ENCODE assay signal across 8 mouse cellular contexts in the genomic region with DNA sequence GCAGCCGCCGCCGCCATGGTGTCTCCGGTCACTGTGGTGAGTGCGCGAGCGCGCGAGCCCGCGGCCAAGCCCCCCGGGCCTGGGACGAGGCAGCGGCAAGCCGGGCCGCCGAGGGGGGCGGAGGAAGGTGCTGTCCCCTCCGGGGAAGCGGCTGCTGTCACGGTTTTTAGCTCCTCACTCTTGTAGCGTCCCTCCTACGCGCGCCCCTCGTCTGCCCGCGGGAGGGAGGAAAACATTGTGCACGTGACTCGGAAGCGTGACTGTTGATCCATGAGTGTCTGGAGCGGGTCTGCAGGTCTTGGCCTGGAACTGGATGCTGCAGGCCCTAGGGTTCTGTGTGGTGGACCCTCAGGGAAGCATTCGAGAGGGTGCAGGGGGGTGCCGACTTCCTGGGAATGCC. TPM values are rescaled to one million over a fixed set of nuclear protein-coding genes. Genes with fewer than 3 reads are reported as not detected.
DNase-seq lines count a peak whose midpoint lies in the region; ATAC-seq and TF ChIP-seq lines count a peak whose summit lies in the region.

No protein-coding gene starts in this region.

- H3K4me3 ChIP-seq in embryonic facial prominence, embryonic 15.5 days (replicated peaks) = peak overlapping the region; percentile 89
- H3K4me3 ChIP-seq in small intestine, adult 2 months (ENCODE audit: low read depth, low read length) = peak overlapping the region; percentile 90

- H3K27me3 ChIP-seq in embryonic facial prominence, embryonic 15.5 days = no peaks in the 10 kb centered on the region
- no peaks in the 10 kb centered on the region for H3K27me3 ChIP-seq in small intestine, adult 2 months (ENCODE audit: control insufficient read depth, insufficient read depth, low read length)

- intact Hi-C loops in heart, postnatal 25 days (cut with DNase I) = no loop called here

- peak; percentile 77 to 90 for DNase-seq in adrenal gland, adult (ENCODE audit: inconsistent age in 2 of 2, low spot score in 1 of 2)
- DNase-seq in adrenal gland, postnatal 4 days (ENCODE audit: low spot score in 2 of 2) = no peak
- peak; percentile 26 for DNase-seq in ES-CJ7 (ENCODE audit: low read depth, low spot score)
- DNase-seq in heart, postnatal 25 days (ENCODE audit: low spot score) = peak; percentile 39
- peak; percentile 50 to 59 for DNase-seq in layer of hippocampus, postnatal 25 days (ENCODE audit: extremely low spot score in 1 of 2, low spot score in 1 of 2)
- peak; percentile 73 for DNase-seq in lung, postnatal 10 days

- ATAC-seq in embryonic facial prominence, embryonic 15.5 days (ENCODE audit: insufficient number of reproducible peaks, low FRiP score, low TSS enrichment, low read depth) = peak; percentile 55

- H3K4me1 ChIP-seq in embryonic facial prominence, embryonic 15.5 days = peaks cover 17% of the 10 kb centered on the region
- H3K4me1 ChIP-seq in small intestine, adult 2 months (ENCODE audit: control insufficient read depth, insufficient read depth, insufficient read length, low read length) = peaks cover 17% of the 10 kb centered on the region

- H3K4me2 ChIP-seq in embryonic facial prominence, embryonic 15.5 days (replicated peaks) = peak overlapping the region; percentile 87

- no peaks in the 10 kb centered on the region for H3K9me3 ChIP-seq in embryonic facial prominence, embryonic 15.5 days (replicated peaks)

- H3K27ac ChIP-seq in embryonic facial prominence, embryonic 15.5 days (replicated peaks) = peak overlapping the region; percentile 90
- H3K27ac ChIP-seq in small intestine, adult 2 months (ENCODE audit: insufficient read depth, low read depth, low read length) = peak overlapping the region; percentile 99

- 0 out of 2 replicates have a peak, but pooled peaks cover 4% of the 10 kb centered on the region for H3K36me3 ChIP-seq in embryonic facial prominence, embryonic 15.5 days
- H3K36me3 ChIP-seq in small intestine, adult 2 months (ENCODE audit: control insufficient read depth, insufficient read depth, low read length) = peaks cover 19% of the 10 kb centered on the region

- peak overlapping the region; percentile 65 for H3K9ac ChIP-seq in embryonic facial prominence, embryonic 15.5 days

- WGBS in embryonic facial prominence, embryonic 15.5 days = under 1% methylated on average over 34 of the region's 34 CpGs
- 1% methylated on average over 34 of the region's 34 CpGs for whole genome bisulfite sequencing in small intestine, adult 2 months

- TF ChIP-seq POLR2A in small intestine, adult 2 months (IDR thresholded peaks at IDR 0.05; ENCODE audit: low read depth, low read length) = no peak

- no peak for TF ChIP-seq CTCF in small intestine, adult 2 months (IDR thresholded peaks at IDR 0.05; ENCODE audit: extremely low read depth, insufficient read length, insufficient replicate concordance, low read depth, low read length)

RNA-seq across cellular contexts. Expression of gene Tmem86a, which starts 0.4 kb away (rescaled TPM):
- total RNA-seq in adrenal gland, postnatal 4 days (2021) = 10 to 100 TPM; 35.2 to 42.8 TPM
- 20.3 and 22.3 TPM in 2 replicates for polyA plus RNA-seq in embryonic facial prominence, embryonic 15.5 days (2015; fragmentation: Nextera tagmentation; extraction: Ambion mirVana)
- total RNA-seq in heart, postnatal 25 days (2021) = 10 to 100 TPM; 23.7 to 31.8 TPM
- total RNA-seq in layer of hippocampus, postnatal 25 days (2021) = 10 to 100 TPM; 14.1 to 15.2 TPM
- 41.3 and 385 TPM in 2 replicates for polyA plus RNA-seq in small intestine, adult 2 months (2012; rRNA removed)

RNA-seq across cellular contexts. Expression of gene Spty2d1, which starts 42.6 kb away (rescaled TPM):
- total RNA-seq in adrenal gland, postnatal 4 days (2021) = 10 to 100 TPM; 16.6 to 18.2 TPM
- 20.5 and 21.3 TPM in 2 replicates for polyA plus RNA-seq in embryonic facial prominence, embryonic 15.5 days (2015; fragmentation: Nextera tagmentation; extraction: Ambion mirVana)
- 1 to 10 TPM; 7.3 to 7.9 TPM for total RNA-seq in heart, postnatal 25 days (2021)
- 10 to 100 TPM; 14.2 to 15.5 TPM for total RNA-seq in layer of hippocampus, postnatal 25 days (2021)
- polyA plus RNA-seq in small intestine, adult 2 months (2012; rRNA removed) = 2.2 and 3.6 TPM in 2 replicates

Comparison
In these comparisons a context has a peak if more than half of its experiments do, and no peak if none do; other contexts are left out.
1. DNase-seq: peak in adrenal gland, adult (2 of 2), ES-CJ7 (single experiment), heart, postnatal 25 days (single experiment), layer of hippocampus, postnatal 25 days (2 of 2) and lung, postnatal 10 days (single experiment); none in adrenal gland, postnatal 4 days (0 of 2).